Mouse (Mus musculus): ENCODE results near the gene Wasf2.

- TF ChIP-seq POLR2A (IDR thresholded peaks at IDR 0.05; ENCODE audit: low read depth, low read length) (no peak), CTCF (conservative IDR thresholded peaks at IDR 0.05; ENCODE audit: insufficient read depth, insufficient read length, low read depth, low read length) (no peak)
These were observed 9.4 kb upstream of the Wasf2 start for GRCm38 (mm10) chr4:133120833-133121321.
